Mouse (Mus musculus): ENCODE measurements at regions not wholly inside any gene's neighbourhood (a gene's known extent, or its start where the extent isn't known, plus 50 kb on each side); places are given as distances from the start of the nearest gene placed in this dataset.

- 58% methylated on average over 4 of the region's 4 CpGs for WGBS (ENCODE audit: insufficient replicate concordance)
- H3K9ac ChIP-seq (replicated peaks) = no peak overlapping the region
- no peak overlapping the region for H3K27ac ChIP-seq
- no peak for DNase-seq (ENCODE audit: low read depth in 3 of 3, low spot score in 3 of 3)
- no peaks in the 10 kb centered on the region for H3K27me3 ChIP-seq (ENCODE audit: control insufficient read depth, insufficient read depth, low read length)
- H3K36me3 ChIP-seq (replicated peaks; ENCODE audit: control insufficient read depth, insufficient read depth, low read depth) = no peaks in the 10 kb centered on the region
- H3K4me3 ChIP-seq (ENCODE audit: insufficient read depth in 1 of 2, low read depth in 2 of 2, low read length in 2 of 2) = no peak overlapping the region
- no peak for ATAC-seq (ENCODE audit: insufficient read depth)
- H3K4me2 ChIP-seq (ENCODE audit: low read depth) = no peak overlapping the region
- H3K9me3 ChIP-seq (ENCODE audit: control insufficient read depth, low read length) = no peaks in the 10 kb centered on the region
- TF ChIP-seq CTCF (IDR thresholded peaks at IDR 0.05; ENCODE audit: low read depth) (no peak), EP300 (IDR thresholded peaks at IDR 0.05; ENCODE audit: low read depth) (no peak)
- no peaks in the 10 kb centered on the region for H3K4me1 ChIP-seq (replicated peaks; ENCODE audit: control insufficient read depth in 2 of 2, insufficient read depth in 2 of 2, low read length in 1 of 2)
Observed at GRCm38 (mm10) chr10:17076186-17076585, 646.8 kb upstream of the Cited2 start.

- Histone ChIP-seq H3K36me3 (replicated peaks; ENCODE audit: control insufficient read depth, insufficient read depth, low read depth) (no peaks in the 10 kb centered on the region), H3K4me2 (ENCODE audit: low read depth) (no peak overlapping the region), H3K27me3 (ENCODE audit: control insufficient read depth, insufficient read depth, low read length) (no peaks in the 10 kb centered on the region), H3K9ac (replicated peaks) (no peak overlapping the region), H3K27ac (no peak overlapping the region), H3K4me3 (ENCODE audit: insufficient read depth in 1 of 2, low read depth in 2 of 2, low read length in 2 of 2) (no peak overlapping the region), H3K9me3 (ENCODE audit: control insufficient read depth, low read length) (no peaks in the 10 kb centered on the region), H3K4me1 (replicated peaks; ENCODE audit: control insufficient read depth in 2 of 2, insufficient read depth in 2 of 2, low read length in 1 of 2) (no peaks in the 10 kb centered on the region)
- DNase-seq (ENCODE audit: low read depth in 3 of 3, low spot score in 3 of 3) (no peak), ATAC-seq (ENCODE audit: insufficient read depth) (no peak)
- TF ChIP-seq CTCF (IDR thresholded peaks at IDR 0.05; ENCODE audit: low read depth) (no peak), EP300 (IDR thresholded peaks at IDR 0.05; ENCODE audit: low read depth) (no peak)
- 52% methylated on average over 2 of the region's 2 CpGs for WGBS (ENCODE audit: insufficient replicate concordance)
Observed at GRCm38 (mm10) chr10:17077580-17077979, 645.4 kb upstream of the Cited2 start.

- H3K27me3 ChIP-seq (ENCODE audit: control insufficient read depth, insufficient read depth, low read length) = no peaks in the 10 kb centered on the region
- H3K4me1 ChIP-seq (replicated peaks; ENCODE audit: control insufficient read depth in 2 of 2, insufficient read depth in 2 of 2, low read length in 1 of 2) = no peaks in the 10 kb centered on the region
- ATAC-seq (ENCODE audit: insufficient read depth) (no peak), DNase-seq (ENCODE audit: low read depth in 3 of 3, low spot score in 3 of 3) (no peak)
- H3K4me2 ChIP-seq (ENCODE audit: low read depth) = no peak overlapping the region
- no peak overlapping the region for H3K4me3 ChIP-seq (ENCODE audit: insufficient read depth in 1 of 2, low read depth in 2 of 2, low read length in 2 of 2)
- H3K36me3 ChIP-seq (replicated peaks; ENCODE audit: control insufficient read depth, insufficient read depth, low read depth) = no peaks in the 10 kb centered on the region
- no peak overlapping the region for H3K9ac ChIP-seq (replicated peaks)
- H3K27ac ChIP-seq = no peak overlapping the region
- H3K9me3 ChIP-seq (ENCODE audit: control insufficient read depth, low read length) = no peaks in the 10 kb centered on the region
- 55% methylated on average over 5 of the region's 5 CpGs for WGBS (ENCODE audit: insufficient replicate concordance)
- TF ChIP-seq CTCF (IDR thresholded peaks at IDR 0.05; ENCODE audit: low read depth) (no peak), EP300 (IDR thresholded peaks at IDR 0.05; ENCODE audit: low read depth) (no peak)
Observed at GRCm38 (mm10) chr10:17080818-17081217, 642.2 kb upstream of the Cited2 start.

GRCm38 (mm10) chr10:17082926-17083325 is 640.1 kb upstream of the Cited2 start:
- Histone ChIP-seq H3K36me3 (replicated peaks; ENCODE audit: control insufficient read depth, insufficient read depth, low read depth) (no peaks in the 10 kb centered on the region), H3K9me3 (ENCODE audit: control insufficient read depth, low read length) (no peaks in the 10 kb centered on the region), H3K4me1 (replicated peaks; ENCODE audit: control insufficient read depth in 2 of 2, insufficient read depth in 2 of 2, low read length in 1 of 2) (no peaks in the 10 kb centered on the region), H3K4me3 (ENCODE audit: insufficient read depth in 1 of 2, low read depth in 2 of 2, low read length in 2 of 2) (no peak overlapping the region), H3K27me3 (ENCODE audit: control insufficient read depth, insufficient read depth, low read length) (no peaks in the 10 kb centered on the region), H3K9ac (replicated peaks) (no peak overlapping the region), H3K4me2 (ENCODE audit: low read depth) (no peak overlapping the region), H3K27ac (no peak overlapping the region)
- TF ChIP-seq CTCF (IDR thresholded peaks at IDR 0.05; ENCODE audit: low read depth) (no peak), EP300 (IDR thresholded peaks at IDR 0.05; ENCODE audit: low read depth) (no peak)
- no peak for ATAC-seq (ENCODE audit: insufficient read depth)
- 60% methylated on average over 4 of the region's 4 CpGs for WGBS (ENCODE audit: insufficient replicate concordance)
- DNase-seq (ENCODE audit: low read depth in 3 of 3, low spot score in 3 of 3) = no peak

GRCm38 (mm10) chr10:17102065-17102464 is 621.0 kb upstream of the Cited2 start:
- Histone ChIP-seq H3K9ac (replicated peaks) (no peak overlapping the region), H3K4me2 (ENCODE audit: low read depth) (no peak overlapping the region), H3K27me3 (ENCODE audit: control insufficient read depth, insufficient read depth, low read length) (no peaks in the 10 kb centered on the region), H3K4me3 (ENCODE audit: insufficient read depth in 1 of 2, low read depth in 2 of 2, low read length in 2 of 2) (no peak overlapping the region), H3K4me1 (replicated peaks; ENCODE audit: control insufficient read depth in 2 of 2, insufficient read depth in 2 of 2, low read length in 1 of 2) (no peaks in the 10 kb centered on the region), H3K9me3 (ENCODE audit: control insufficient read depth, low read length) (no peaks in the 10 kb centered on the region), H3K36me3 (replicated peaks; ENCODE audit: control insufficient read depth, insufficient read depth, low read depth) (no peaks in the 10 kb centered on the region), H3K27ac (no peak overlapping the region)
- 29% methylated on average over 1 of the region's 1 CpGs for WGBS (ENCODE audit: insufficient replicate concordance)
- ATAC-seq (ENCODE audit: insufficient read depth) = no peak
- TF ChIP-seq CTCF (IDR thresholded peaks at IDR 0.05; ENCODE audit: low read depth) (no peak), EP300 (IDR thresholded peaks at IDR 0.05; ENCODE audit: low read depth) (no peak)
- no peak for DNase-seq (ENCODE audit: low read depth in 3 of 3, low spot score in 3 of 3)

Data from liver, embryonic 14.5 days (tissue).